Mouse (Mus musculus) urinary bladder, postnatal 0 days (tissue): ENCODE measurements around the gene Khdc4. TPM values are rescaled to one million over a fixed set of nuclear protein-coding genes. Genes with fewer than 3 reads are reported as not detected.

Source experiments
- polyA plus RNA-seq: library from polyadenylated mRNA; unstranded; fragments of >200 nt; fragmentation: Nextera tagmentation; extraction: Ambion mirVana; gene quantifications from 2 replicates; pipeline ENCODE4 v1.2.1, GENCODE M21; 2015

Khdc4 gene
- 36.9 and 43.8 TPM in 2 replicates for polyA plus RNA-seq

GRCm38 (mm10) chr3:88684980-88685941 lies at the start of gene Khdc4:
TSS of gene Khdc4 (plus strand) at chr3:88685803.

GRCm38 (mm10) chr3:88652846-88653515 lies 32.6 kb upstream of the Khdc4 start, which contains the start of gene Rxfp4:
TSS of gene Rxfp4 (minus strand) at chr3:88653142.

DNA sequence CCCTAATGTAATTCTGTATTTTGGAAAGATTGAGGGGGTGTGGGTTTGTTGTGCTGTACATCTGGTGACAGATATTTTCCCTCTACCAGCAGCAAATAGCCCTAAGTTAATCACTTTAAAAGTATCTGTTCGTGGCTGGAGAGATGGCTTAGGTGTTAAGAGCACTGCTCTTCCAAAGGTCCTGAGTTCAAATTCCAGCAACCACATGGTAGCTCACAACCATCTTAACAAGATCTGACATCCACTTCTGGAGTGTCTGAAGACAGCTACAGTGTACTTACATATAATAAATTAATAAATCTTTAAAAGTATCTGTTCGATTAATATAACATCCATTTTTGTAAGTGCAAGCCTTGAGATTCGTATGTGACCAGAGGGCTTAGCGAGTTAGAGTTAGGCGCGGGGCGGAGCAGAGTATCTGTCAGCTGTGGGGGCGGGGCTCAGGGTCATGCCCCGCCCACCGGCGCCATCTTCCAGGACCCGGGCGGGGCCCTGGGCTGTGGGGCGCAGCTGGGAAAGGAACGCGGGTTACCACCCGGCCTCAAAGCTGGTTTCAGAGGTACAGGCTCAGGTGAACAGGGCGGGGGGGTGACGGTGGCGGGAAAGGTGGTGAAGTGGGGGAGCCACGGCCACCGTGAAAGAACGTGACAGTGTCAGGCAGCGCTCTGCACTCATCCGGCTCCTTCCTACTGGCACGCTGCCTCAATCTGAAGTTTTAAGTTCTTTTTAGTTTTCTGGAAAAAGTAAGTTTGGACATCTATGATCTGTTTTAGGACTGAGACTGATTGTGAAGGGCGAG lies 31.0 kb downstream of the Khdc4 start, which contains the start of gene Rit1:
TSS of gene Rit1 (plus strand) at position 440 of the 799 bp plus-strand sequence.

Other genes with a start within 250 kb of the Khdc4 start
- gene Sema4a, start 224.6 kb upstream of the Khdc4 start, polyA plus RNA-seq, result 17.7 and 20.0 TPM in 2 replicates
- gene Lmna, start 175.8 kb upstream of the Khdc4 start, polyA plus RNA-seq, result 294 and 327 TPM in 2 replicates
- gene Mex3a, start 153.4 kb upstream of the Khdc4 start, polyA plus RNA-seq, result 2.1 TPM in 2 replicates
- 90.9 and 91.9 TPM in 2 replicates for gene Rab25, start 137.5 kb upstream of the Khdc4 start, polyA plus RNA-seq
- 127 and 138 TPM in 2 replicates for gene Lamtor2, start 132.7 kb upstream of the Khdc4 start, polyA plus RNA-seq
- gene Ubqln4, start 132.0 kb upstream of the Khdc4 start, polyA plus RNA-seq, result 14.4 and 16.4 TPM in 2 replicates
- 191 and 192 TPM in 2 replicates for gene Ssr2, start 109.9 kb upstream of the Khdc4 start, polyA plus RNA-seq
- 30.4 and 30.5 TPM in 2 replicates for gene Arhgef2, start 79.8 kb upstream of the Khdc4 start, polyA plus RNA-seq
- gene Rxfp4, start 32.7 kb upstream of the Khdc4 start, polyA plus RNA-seq, result not detected in 2 replicates
- 71.1 and 85.1 TPM in 2 replicates for gene Rit1, start 31.0 kb downstream of the Khdc4 start, polyA plus RNA-seq
- gene Syt11, start 89.4 kb downstream of the Khdc4 start, polyA plus RNA-seq, result 3.7 and 4.0 TPM in 2 replicates
- 3.3 and 3.4 TPM in 2 replicates for gene Gon4l, start 149.4 kb downstream of the Khdc4 start, polyA plus RNA-seq
- gene Msto1, start 228.2 kb downstream of the Khdc4 start, polyA plus RNA-seq, result 34.3 and 35.2 TPM in 2 replicates